Mouse (Mus musculus) large intestine, adult 2 months (tissue): ENCODE results near the gene Nat10. TPM values are rescaled to one million over a fixed set of nuclear protein-coding genes. Genes with fewer than 3 reads are reported as not detected.

ENCODE experiments used
- DNase-seq: peaks from one replicate; pipeline ENCODE4 v3.0.0-alpha.2; 2012; ENCODE audit warnings: low read depth, low spot score
- WGBS: fragments of 180-500 bp; shearing (Covaris S2); methylation state at CpG from one replicate; pipeline ENCODE4 v1.1.7; 2018; 5-methylcytosine and 5-hydroxymethylcytosine counted together
- polyA plus RNA-seq: library from polyadenylated mRNA; depleted of rRNA; stranded (reverse); fragments of >200 nt; gene quantifications from 2 replicates; pipeline ENCODE4 v1.2.3, GENCODE M21; 2012; rRNA removed

The Nat10 gene
- polyA plus RNA-seq, result 19.6 and 31.1 TPM in 2 replicates

GRCm38 (mm10) chr2:103760906-103761716 lies at the start of gene Nat10:
Gene Nat10 (minus strand): TSS chr2:103761270.
- WGBS, result under 1% methylated on average over 47 of the region's 47 CpGs
- peak; percentile 90 for DNase-seq

DNA sequence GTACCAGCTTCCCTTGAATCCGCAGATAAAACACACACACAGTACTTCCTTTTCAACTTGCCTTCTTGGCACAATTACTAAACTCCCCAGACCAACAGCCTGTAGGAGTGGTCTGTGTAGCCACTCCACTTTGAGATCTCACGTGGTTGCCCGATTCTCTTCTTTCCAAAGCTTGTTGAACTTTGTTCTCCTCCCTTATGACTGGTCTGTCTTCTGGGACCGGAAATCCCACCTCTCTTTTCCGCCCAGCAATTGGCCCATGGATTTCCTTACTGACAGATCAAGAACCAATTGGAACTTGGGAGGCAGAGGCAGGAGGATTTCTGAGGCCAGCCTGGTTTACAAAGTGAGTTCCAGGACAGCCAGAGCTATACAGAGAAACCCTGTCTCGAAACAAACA lies 49.3 kb upstream of the Nat10 start:
- WGBS, result 68% methylated on average over 6 of the region's 6 CpGs
- no peak for DNase-seq

- DNase-seq, result no peak
Observed at GRCm38 (mm10) chr2:103808466-103808865, 47.4 kb upstream of the Nat10 start.

DNA sequence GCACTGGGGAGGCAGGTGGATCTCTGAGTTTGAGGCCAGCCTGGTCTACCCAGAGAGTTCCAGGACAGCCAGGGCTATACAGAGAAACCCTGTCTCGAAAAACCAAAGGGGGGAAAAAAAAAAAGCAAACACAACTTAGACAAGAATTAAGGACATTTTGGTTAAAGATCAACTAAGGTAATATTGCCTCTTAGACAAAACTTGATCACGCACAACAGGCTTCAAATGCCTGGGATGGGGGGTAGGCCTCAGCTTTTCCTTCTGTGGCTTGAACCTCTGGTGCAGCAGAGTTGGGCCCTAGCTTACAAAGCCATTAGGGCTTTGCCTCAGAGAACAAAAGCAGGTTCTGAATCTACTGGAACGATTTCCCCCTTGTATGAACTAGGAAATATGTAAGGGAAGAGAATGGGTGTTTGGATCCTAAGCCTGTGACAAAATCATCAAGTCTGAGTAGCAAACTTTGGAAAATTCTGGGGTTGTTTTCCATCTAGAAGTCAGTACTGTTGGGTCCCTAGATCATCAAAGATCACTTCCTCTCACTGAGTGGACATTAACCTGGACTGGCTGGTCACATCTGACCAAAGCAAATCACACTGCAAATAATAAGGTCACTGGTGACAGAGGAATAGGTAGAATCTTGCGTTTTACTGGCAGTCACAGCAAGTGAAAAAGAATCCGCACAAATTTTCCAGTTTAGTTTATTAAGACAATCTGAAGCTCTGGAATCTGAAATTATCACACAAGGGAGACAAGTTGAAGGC lies 42.9 kb upstream of the Nat10 start:
- DNase-seq, result no peak
- 71% methylated on average over 5 of the region's 5 CpGs for WGBS

GRCm38 (mm10) chr2:103802422-103802821 lies 41.4 kb upstream of the Nat10 start:
- 90% methylated on average over 1 of the region's 1 CpGs for WGBS
- no peak for DNase-seq

- peak; percentile 65 for DNase-seq
- WGBS, result under 1% methylated on average over 33 of the region's 33 CpGs
Observed at GRCm38 (mm10) chr2:103797491-103798009, 36.5 kb upstream of the Nat10 start, which contains the start of gene Caprin1. Gene Caprin1 (minus strand): TSS chr2:103797649.

- WGBS, result 1% methylated on average over 45 of the region's 72 CpGs
- DNase-seq, result peak; percentile 44
Observed at GRCm38 (mm10) chr2:103796861-103797466, 35.9 kb upstream of the Nat10 start.

- WGBS, result under 1% methylated on average over 42 of the region's 42 CpGs
- peak; percentile 22 for DNase-seq
Observed at GRCm38 (mm10) chr2:103796211-103796860, 35.3 kb upstream of the Nat10 start.

GRCm38 (mm10) chr2:103795843-103796210 lies 34.8 kb upstream of the Nat10 start:
- WGBS, result under 1% methylated on average over 11 of the region's 11 CpGs

DNA sequence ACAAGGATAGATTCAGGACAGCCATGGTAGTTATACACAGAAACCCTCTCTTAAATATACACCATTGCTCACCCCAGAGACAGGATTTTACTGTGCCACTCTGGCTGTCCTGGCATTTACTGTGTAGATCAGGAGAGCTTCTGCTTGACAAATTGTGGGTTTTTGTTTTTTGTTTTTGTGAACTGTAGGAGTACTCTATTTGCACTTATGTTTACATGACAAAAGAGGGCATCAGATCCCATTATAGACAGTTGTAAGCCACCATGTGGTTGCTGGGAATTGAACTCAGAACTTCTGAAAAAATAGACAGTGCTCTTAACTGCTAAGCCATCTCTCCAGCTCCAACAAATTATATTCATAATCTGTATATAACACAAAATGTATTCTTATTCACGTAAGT lies 30.9 kb upstream of the Nat10 start:
- WGBS, result 87% methylated on average over 1 of the region's 1 CpGs
- DNase-seq, result no peak

More at GRCm38 (mm10) chr2:103795843-103796210, 34.8 kb upstream of the Nat10 start:
- DNase-seq, result peak; percentile 46

GRCm38 (mm10) chr2:103785735-103786134 lies 24.7 kb upstream of the Nat10 start:
- 72% methylated on average over 1 of the region's 1 CpGs for WGBS
- DNase-seq, result no peak

- 78% methylated on average over 4 of the region's 4 CpGs for WGBS
- DNase-seq, result no peak
Observed at GRCm38 (mm10) chr2:103784621-103785020, 23.6 kb upstream of the Nat10 start.

DNA sequence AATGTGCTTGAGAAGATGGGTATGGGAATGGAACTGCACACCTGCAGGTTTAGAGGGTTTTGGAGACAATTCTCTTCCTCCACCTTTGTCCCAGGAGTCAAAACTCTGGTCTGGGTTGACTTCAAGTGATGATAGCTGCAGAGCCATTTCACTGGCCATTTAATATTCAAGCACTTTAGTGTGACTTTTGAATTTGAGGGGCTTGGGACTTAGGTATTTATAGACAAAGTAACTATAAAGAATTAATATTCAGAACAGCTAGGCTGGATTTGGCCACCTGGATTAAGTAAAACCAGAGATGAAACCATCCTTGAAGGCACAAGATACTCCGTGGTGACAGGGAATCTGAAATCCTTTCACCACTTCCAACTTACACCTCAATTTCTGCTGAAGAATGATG lies 1.4 kb upstream of the Nat10 start:
- no peak for DNase-seq
- 62% methylated on average over 1 of the region's 1 CpGs for WGBS

DNA sequence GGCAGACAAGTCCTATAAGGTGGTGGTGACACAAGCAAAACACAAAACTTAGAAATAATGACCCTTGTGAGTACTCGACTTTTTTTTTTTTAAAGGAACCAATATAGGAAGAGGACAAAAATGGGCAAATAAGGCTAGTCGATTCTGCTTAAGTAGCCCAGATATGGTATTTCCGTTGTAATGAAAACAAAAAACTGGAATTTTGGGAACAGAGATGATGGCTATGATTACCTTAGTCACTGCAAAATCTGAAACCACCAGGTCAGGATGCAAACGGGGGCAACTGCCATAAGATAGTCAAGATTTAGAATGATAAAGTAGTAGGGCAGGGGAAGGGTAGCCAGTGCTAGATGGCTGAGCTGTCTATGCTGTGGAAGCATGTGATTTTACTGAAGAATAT lies 923 bp upstream of the Nat10 start:
- 29% methylated on average over 4 of the region's 4 CpGs for WGBS
- DNase-seq, result no peak

DNA sequence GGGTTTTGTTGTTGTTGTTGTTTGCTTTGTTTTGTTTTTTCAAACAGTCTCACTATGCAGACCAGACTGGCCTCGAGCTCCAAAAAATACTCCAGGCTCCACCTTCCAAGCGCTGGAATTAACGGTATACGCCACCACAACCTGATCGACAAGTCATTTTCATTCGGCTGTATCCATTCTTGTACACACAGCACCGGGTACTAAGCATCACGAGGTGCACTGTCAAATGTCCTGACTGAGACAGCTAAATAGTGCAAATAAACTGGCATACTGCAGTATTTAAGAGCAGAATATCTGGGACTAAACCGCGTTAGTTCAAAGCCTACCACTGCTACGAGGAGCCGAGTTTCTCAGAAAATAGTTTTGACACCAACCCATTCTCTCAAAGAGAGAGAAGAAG lies 649 bp downstream of the Nat10 start:
- no peak for DNase-seq
- WGBS, result under 1% methylated on average over 12 of the region's 12 CpGs

DNA sequence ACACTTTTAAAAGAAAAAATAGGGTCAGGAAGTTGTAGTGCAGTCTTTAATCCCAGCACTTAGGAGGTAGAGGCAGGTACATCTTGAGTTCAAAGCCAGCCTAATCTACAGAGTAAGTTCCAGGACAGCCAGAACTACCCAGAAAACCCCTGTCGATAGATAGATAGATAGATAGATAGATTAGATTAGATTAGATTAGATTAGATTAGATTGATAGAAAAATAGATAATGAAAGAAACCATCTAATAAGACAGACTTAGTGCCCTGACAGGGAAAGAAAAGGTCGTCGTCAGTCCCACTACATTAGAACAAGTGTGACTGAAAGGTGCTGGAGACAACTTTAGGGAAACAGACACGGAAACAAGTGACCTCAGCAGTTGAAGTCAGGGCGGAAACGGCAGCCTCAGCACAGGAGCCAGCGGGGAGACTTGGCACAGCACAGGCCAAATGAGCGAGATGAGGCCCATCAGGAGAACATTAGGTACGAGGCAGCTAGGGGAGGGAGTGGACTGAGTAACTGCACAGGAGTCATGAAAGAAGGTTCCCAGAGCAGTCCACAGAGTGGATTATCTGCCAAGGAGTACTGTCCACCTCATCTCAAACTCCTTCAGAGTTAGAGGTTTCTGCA lies 5.5 kb downstream of the Nat10 start:
- no peak for DNase-seq
- 87% methylated on average over 9 of the region's 9 CpGs for WGBS

GRCm38 (mm10) chr2:103754614-103755013 lies 6.5 kb downstream of the Nat10 start:
- no peak for DNase-seq
- WGBS, result 75% methylated on average over 3 of the region's 3 CpGs

- no peak for DNase-seq
- 95% methylated on average over 6 of the region's 6 CpGs for WGBS
Observed at GRCm38 (mm10) chr2:103751771-103752170, 9.3 kb downstream of the Nat10 start.

- no peak for DNase-seq
- 34% methylated on average over 3 of the region's 3 CpGs for WGBS
Observed at GRCm38 (mm10) chr2:103749091-103749490, 12.0 kb downstream of the Nat10 start.
